Mouse (Mus musculus) bone marrow, adult 2 months (tissue): ENCODE data around the gene Vcp.

Source experiments
- CTCF ChIP-seq: fragments of 200-500 bp; IDR thresholded peaks from 2 replicates; pipeline ENCODE4 v1.5.1; 2011; ENCODE audit warnings: low read length, control low read depth; ENCODE audit not compliant: control insufficient read depth, insufficient read depth
- POLR2A ChIP-seq: fragments of 200-500 bp; IDR thresholded peaks from 2 replicates; pipeline ENCODE4 v1.6.1; 2011; ENCODE audit warnings: low read depth, mild to moderate bottlenecking, control low read depth, low read length, borderline replicate concordance; ENCODE audit not compliant: control insufficient read depth

GRCm38 (mm10) chr4:42952563-42952962, 47.7 kb downstream of the Vcp start:
- TF ChIP-seq POLR2A (no peak), CTCF (no peak)
